Mouse (Mus musculus) layer of hippocampus, adult 9-10 months (tissue): ENCODE measurements around the gene Gm21836.
"Not testable (repeated sequence)": the region's sequence is repeated elsewhere in the genome, so short reads cannot be mapped to it uniquely, and the experiment has no call there.

Experiments
- DNase-seq: peaks from one replicate; pipeline ENCODE4 v3.0.0; 2022; ENCODE audit warnings: low spot score

Gene Gm21836

GRCm38 (mm10) chr9:124493693-124494092 lies at the start of gene Gm21836:
Gene Gm21836 (minus strand): TSS chr9:124493793.
- DNase-seq, result not testable (repeated sequence)

GRCm38 (mm10) chr9:124480361-124480980 lies 13.1 kb downstream of the Gm21836 start:
- DNase-seq, result not testable (repeated sequence)

- no peak for DNase-seq
Measured at GRCm38 (mm10) chr9:124478081-124478480, 15.5 kb downstream of the Gm21836 start.

DNA sequence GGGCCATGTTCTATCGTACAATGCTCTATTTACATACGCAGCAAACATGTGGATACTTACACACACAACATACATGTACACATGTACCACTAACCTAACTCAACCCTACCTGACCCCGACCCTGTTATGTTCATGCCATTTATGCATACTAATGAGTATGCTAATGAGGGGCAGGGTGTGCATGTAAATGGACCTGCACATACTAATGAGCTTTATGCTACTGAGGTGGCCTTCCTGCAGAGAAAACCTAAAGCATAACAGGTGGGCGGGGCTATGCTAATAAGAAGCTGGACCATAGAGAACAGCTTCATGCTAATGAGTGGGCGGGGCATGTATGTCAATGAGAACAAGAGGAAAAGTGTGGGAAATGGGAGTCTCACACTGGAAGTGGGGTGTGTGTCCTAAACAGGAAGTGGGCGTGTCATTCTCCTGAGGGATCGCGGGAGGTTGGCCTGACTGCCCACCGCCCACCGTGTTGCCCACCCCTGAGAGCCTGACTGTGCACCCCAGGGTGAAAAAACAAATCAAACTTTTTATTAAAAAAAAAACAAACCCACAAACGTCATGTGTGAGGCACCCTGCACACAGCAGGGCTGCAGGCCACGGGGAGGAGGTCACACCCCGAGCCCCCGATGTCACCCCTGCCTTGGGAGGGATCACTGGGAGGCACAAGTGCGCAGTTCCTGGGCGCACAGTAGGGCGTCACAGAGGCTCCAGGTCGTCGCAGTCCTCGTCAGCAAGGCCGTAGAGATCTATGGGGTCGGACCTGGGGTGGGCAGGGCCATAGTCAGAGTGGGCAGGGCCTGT lies 17.3 kb downstream of the Gm21836 start, which contains the start of gene Ppp2r3d:
Gene Ppp2r3d, minus strand, starts transcription at position 803 of the 807 bp plus-strand sequence.
- DNase-seq, result no peak

DNA sequence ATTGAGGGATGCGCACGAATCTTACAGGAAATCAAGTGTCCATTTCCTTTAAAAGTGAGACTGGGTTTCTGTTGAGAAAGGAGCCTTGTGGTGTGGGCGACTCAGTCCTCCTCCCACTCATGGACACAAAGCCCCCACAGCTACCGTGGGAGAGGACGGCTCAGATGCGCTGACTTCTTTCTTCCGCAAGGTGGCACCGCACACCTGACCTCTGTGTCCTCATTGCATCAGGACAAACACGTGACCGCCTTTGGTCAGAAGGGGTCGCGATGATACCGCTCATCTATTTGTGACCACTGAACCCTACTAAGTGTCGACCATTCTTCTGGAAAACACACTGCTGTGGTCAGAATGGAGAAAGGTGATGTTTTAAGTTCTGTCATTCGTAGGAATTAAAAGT lies 17.9 kb downstream of the Gm21836 start:
- DNase-seq, result no peak

- no peak for DNase-seq
Measured at GRCm38 (mm10) chr9:124456572-124456971, 37.0 kb downstream of the Gm21836 start.
